Mouse (Mus musculus) heart, postnatal 0 days (tissue): ENCODE measurements around the gene Rabgef1.

ENCODE experiments used
- CTCF ChIP-seq: IDR thresholded peaks from 2 replicates; pipeline ENCODE4 v1.5.1; 2016; ENCODE audit warnings: antibody characterized with exemption, control low read depth, low read depth
- EP300 ChIP-seq: IDR thresholded peaks from 2 replicates; pipeline ENCODE4 v1.6.1; 2016; ENCODE audit warnings: antibody characterized with exemption, low read depth

DNA sequence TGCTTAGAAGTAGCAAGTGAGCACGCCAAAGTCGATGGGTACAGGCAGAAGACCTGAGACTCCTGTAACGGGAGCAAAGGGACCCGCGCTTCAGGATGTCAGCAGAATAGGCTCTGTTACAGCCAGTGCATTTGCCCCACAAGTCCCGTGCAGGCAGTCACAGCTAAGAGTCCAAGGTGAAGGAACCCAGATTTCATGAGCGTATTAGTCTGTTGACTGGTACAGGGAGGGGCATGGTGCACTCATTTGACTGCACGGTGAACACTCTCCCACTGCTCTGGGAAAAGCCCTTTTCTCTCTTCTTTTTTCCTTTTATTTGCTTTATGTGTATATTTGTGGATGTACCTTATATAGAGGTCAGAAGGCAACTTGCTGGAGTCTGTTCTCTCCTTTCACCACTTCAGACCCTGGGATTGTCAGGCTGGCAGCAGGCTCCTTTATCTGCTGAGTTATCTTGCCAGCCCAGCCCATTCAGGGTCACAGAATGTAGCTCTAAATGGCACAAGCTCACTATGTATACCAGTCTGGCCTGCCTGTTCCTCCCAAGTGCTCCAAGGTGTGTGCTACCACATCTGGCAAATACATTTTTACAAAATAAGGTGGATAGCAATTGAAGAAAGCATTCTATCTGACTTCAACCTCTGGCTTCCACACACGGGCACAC lies 12.7 kb downstream of the Rabgef1 start:
- TF ChIP-seq CTCF (no peak), EP300 (no peak)
